Mouse (Mus musculus) olfactory bulb, adult 2 months (tissue): ENCODE measurements around the gene Tnfrsf25.

Experiments
- CTCF ChIP-seq: fragments of 200-500 bp; IDR thresholded peaks from 2 replicates; pipeline ENCODE4 v1.5.1; 2012; ENCODE audit warnings: low read depth, mild to moderate bottlenecking, low read length, moderate library complexity; ENCODE audit not compliant: insufficient read depth
- POLR2A ChIP-seq: fragments of 200-500 bp; IDR thresholded peaks from 2 replicates; pipeline ENCODE4 v1.6.1; 2012; ENCODE audit warnings: mild to moderate bottlenecking, low read depth, low read length, moderate library complexity; ENCODE audit not compliant: insufficient read depth

DNA sequence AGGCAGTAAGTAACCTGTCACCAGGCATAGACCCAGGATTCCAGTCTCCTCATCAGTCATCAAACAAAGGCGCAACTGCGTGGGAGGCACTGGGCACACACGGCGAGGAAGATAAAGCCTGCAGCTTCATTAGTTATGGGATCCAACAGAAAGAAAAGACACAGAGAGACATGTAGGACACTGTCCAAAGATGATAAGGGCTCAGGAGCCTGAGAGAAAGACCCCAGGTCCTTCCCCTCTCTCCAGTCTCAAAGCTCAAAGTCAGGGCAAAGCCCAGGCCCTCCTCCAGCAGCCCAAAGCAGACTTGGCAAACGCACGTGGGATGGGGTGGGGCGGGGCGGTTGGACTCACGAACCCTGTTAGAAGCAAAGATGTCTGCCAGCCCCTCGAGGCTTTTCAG, 29.7 kb downstream of the Tnfrsf25 start:
- no peak for TF ChIP-seq CTCF
- no peak for TF ChIP-seq POLR2A
